Mouse (Mus musculus): ENCODE measurements around the gene Ulk4. TPM values are rescaled to one million over a fixed set of nuclear protein-coding genes. Genes with fewer than 3 reads are reported as not detected.

Gene Ulk4
- polyA plus RNA-seq, 1 experiment: 2.9 TPM

DNA sequence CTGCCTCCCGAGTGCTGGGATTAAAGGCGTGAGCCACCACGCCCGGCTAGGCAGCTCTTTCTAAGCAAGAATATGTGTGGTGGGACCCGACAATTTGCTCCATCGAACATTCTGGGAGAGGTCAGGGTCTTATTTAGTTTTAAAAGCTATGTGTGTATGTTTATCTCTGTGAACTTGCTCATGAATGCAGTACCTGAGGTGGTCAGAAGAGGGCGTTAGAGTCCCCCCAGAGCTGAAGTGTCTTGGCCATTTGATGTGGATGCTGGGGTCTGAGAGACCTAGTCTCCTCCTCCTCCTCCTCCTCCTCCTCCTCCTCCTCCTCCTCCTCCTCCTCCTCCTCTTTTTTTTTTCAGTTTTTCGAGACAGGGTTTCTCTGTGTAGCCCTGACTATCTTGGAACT lies 25.5 kb upstream of the Ulk4 start:
- Histone ChIP-seq H3K27me3 (ENCODE audit: control insufficient read depth, insufficient read depth, low read length) (no peaks in the 10 kb centered on the region), H3K27ac (ENCODE audit: control insufficient read depth, insufficient read depth, low read length) (no peak overlapping the region), H3K36me3 (ENCODE audit: control insufficient read depth, insufficient read depth, low read length) (no peaks in the 10 kb centered on the region), H3K4me3 (ENCODE audit: control insufficient read depth, insufficient read depth, low read length) (no peak overlapping the region), H3K4me1 (replicated peaks; ENCODE audit: control insufficient read depth, insufficient read depth, low read length) (peaks cover 30% of the 10 kb centered on the region)
- peak; percentile 40 for DNase-seq
- 89% methylated on average over 7 of the region's 8 CpGs for WGBS
- TF ChIP-seq POLR2A (IDR thresholded peaks at IDR 0.05; ENCODE audit: control insufficient read depth, extremely low read depth, insufficient read depth, low read length, poor library complexity) (no peak), CTCF (IDR thresholded peaks at IDR 0.05; ENCODE audit: borderline replicate concordance, control insufficient read depth, extremely low read depth, insufficient read depth, low read length, poor library complexity) (no peak)

DNA sequence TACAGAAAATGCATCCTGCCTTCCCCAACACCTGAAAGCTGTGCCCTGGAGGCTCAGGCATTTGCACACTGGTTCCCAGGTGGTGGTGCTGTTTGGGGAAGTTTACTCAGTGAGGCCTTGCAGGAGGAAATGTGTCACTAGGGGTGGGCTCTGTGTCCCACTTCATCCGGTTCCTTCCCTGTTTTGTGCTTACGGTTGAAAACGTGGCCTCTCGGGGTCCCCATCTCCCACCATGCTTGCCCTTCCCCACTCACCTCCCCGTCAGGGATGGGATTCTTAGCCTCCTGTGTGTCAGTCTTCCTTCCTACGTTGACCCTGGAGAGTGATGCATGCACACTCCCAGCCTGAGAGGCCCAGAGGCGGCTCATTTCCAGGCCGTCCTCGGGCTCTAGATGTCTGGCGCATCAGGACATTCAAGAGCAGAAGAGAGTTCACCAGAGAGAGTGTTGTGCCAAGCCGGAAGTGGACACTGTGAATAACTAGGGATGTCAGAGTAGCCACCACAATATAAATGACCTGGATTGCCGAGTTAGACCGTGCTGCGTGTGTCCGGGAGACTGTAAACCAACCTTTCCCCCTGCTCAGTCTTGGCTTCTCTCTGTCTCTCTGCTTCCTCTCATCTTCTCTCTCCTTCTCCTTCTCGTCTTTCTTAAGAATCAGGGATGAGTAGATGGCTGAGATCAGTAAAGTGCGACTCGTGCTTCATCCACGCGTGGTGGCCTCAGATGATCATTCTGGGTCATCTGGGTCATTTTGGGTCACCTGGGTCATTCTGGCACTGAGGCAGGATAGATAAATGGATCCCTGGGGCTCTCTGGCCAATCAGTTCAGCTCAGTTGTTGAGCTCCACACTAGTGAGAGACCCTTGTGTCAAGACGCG lies 24.3 kb upstream of the Ulk4 start:
- DNase-seq: peak; percentile 60
- Histone ChIP-seq H3K36me3 (ENCODE audit: control insufficient read depth, insufficient read depth, low read length) (no peaks in the 10 kb centered on the region), H3K4me3 (ENCODE audit: control insufficient read depth, insufficient read depth, low read length) (peak overlapping the region; percentile 22; the same call in 1 of the 2 replicates), H3K4me1 (replicated peaks; ENCODE audit: control insufficient read depth, insufficient read depth, low read length) (peaks cover 34% of the 10 kb centered on the region), H3K27ac (ENCODE audit: control insufficient read depth, insufficient read depth, low read length) (peak overlapping the region; percentile 53), H3K27me3 (ENCODE audit: control insufficient read depth, insufficient read depth, low read length) (no peaks in the 10 kb centered on the region)
- 66% methylated on average over 22 of the region's 22 CpGs for WGBS
- TF ChIP-seq POLR2A (IDR thresholded peaks at IDR 0.05; ENCODE audit: control insufficient read depth, extremely low read depth, insufficient read depth, low read length, poor library complexity): no peak
- 0 out of 2 replicates have a peak, but pooled peaks have one; percentile 17 for TF ChIP-seq CTCF (IDR thresholded peaks at IDR 0.05; ENCODE audit: borderline replicate concordance, control insufficient read depth, extremely low read depth, insufficient read depth, low read length, poor library complexity)

DNA sequence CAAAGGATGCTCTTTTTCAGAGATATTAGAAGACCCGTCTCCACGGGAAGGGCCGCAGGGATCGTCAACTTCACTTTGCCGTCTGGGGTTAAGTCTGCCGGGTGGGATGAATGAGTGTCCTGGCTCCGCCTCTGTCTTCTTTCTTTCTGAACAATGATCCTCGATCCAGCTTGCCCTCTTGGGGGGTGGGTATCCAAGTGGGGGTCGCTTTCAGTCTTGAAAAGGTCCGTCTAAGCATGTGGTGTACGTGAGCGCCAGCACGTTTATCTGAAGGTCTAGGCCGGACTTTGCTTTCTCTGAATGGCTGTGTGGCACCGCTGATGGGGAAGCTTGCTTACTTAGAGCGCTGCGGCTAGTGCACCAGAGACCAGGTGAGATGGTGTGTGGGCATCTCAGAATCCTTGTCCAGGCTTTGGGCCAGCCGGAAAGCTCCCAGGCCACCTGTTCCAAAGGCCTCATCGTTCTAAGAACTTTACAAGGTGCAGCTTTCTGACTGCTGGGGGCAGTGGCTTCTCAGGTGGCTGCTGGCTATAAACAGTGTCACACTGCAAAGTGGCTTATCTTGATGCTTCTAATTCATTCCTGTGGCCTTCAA lies 23.1 kb upstream of the Ulk4 start:
- no peaks in the 10 kb centered on the region for H3K27me3 ChIP-seq (ENCODE audit: control insufficient read depth, insufficient read depth, low read length)
- H3K36me3 ChIP-seq (ENCODE audit: control insufficient read depth, insufficient read depth, low read length): no peaks in the 10 kb centered on the region
- no peak overlapping the region for H3K4me3 ChIP-seq (ENCODE audit: control insufficient read depth, insufficient read depth, low read length)
- H3K27ac ChIP-seq (ENCODE audit: control insufficient read depth, insufficient read depth, low read length): peak overlapping the region; percentile 35; the same call in 1 of the 2 replicates
- WGBS: 90% methylated on average over 19 of the region's 19 CpGs
- no peak for DNase-seq
- peaks cover 34% of the 10 kb centered on the region for H3K4me1 ChIP-seq (replicated peaks; ENCODE audit: control insufficient read depth, insufficient read depth, low read length)
- TF ChIP-seq POLR2A (IDR thresholded peaks at IDR 0.05; ENCODE audit: control insufficient read depth, extremely low read depth, insufficient read depth, low read length, poor library complexity) (no peak), CTCF (IDR thresholded peaks at IDR 0.05; ENCODE audit: borderline replicate concordance, control insufficient read depth, extremely low read depth, insufficient read depth, low read length, poor library complexity) (no peak)

DNA sequence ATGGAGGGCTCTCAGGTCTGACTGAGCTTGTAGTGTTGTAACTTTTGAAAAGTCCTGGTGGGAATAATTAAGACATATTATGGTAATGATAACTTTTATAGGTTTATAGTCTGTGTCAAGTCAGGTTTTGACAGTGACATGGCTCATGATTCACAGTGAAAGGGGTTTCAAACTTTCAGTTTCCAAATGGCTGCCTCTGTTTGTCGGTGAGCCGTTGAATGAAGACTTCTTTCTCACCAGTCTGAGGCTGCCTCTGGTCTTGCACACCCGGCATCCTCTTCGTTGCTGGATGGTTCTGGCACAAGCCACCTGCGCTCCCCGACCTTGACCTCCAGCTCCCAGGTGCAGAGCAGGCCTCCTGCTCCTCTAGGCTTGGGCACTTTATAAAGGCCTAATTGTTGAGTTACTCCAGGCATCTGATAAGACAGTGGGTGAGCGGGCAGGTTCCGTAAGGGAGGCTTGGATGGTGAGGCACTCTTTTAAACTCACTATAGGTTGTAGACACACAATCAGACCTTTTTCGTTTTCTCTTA lies 22.3 kb upstream of the Ulk4 start:
- peak overlapping the region; percentile 20; the same call in 1 of the 2 replicates for H3K4me3 ChIP-seq (ENCODE audit: control insufficient read depth, insufficient read depth, low read length)
- peaks cover 34% of the 10 kb centered on the region for H3K4me1 ChIP-seq (replicated peaks; ENCODE audit: control insufficient read depth, insufficient read depth, low read length)
- 35% methylated on average over 9 of the region's 9 CpGs for WGBS
- TF ChIP-seq POLR2A (IDR thresholded peaks at IDR 0.05; ENCODE audit: control insufficient read depth, extremely low read depth, insufficient read depth, low read length, poor library complexity) (no peak), CTCF (IDR thresholded peaks at IDR 0.05; ENCODE audit: borderline replicate concordance, control insufficient read depth, extremely low read depth, insufficient read depth, low read length, poor library complexity) (no peak)
- H3K27me3 ChIP-seq (ENCODE audit: control insufficient read depth, insufficient read depth, low read length): no peaks in the 10 kb centered on the region
- peak overlapping the region; percentile 85 for H3K27ac ChIP-seq (ENCODE audit: control insufficient read depth, insufficient read depth, low read length)
- H3K36me3 ChIP-seq (ENCODE audit: control insufficient read depth, insufficient read depth, low read length): no peaks in the 10 kb centered on the region
- peak; percentile 36 for DNase-seq

DNA sequence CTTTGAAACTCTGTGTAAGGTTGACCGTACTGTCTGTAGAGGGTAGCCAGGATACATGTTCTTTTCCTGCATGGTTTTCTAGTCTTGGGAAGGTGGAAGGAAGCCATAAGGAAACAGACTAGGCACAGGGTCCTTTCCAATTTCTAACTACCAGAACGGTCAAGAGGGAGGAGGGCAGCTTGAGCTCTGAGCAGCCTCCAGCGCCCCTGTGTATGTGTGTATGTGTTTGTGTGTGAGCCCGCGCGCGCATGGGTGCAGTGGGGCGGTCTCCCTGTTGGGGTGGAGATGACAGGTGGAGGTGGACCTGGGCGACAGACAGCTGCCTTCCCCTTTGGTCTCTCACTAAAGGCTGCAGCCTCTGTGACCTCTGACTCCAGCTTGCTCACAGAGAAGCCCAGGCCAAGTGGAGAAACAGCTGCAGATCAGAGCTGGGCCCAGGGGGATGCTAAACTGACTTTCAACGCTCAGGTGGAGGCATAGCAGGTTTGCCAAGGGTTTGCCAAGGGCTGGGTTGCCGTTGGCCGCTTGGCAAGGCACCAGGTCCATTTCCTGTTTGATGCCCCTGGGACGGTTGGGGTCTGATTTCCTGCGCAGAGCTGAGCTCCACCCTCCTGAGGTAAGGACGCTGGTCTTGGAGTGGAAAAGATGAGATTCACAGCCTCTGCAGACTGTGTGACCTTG lies 21.6 kb upstream of the Ulk4 start:
- Histone ChIP-seq H3K27ac (ENCODE audit: control insufficient read depth, insufficient read depth, low read length) (peak overlapping the region; percentile 85), H3K4me1 (replicated peaks; ENCODE audit: control insufficient read depth, insufficient read depth, low read length) (peaks cover 34% of the 10 kb centered on the region), H3K36me3 (ENCODE audit: control insufficient read depth, insufficient read depth, low read length) (no peaks in the 10 kb centered on the region), H3K27me3 (ENCODE audit: control insufficient read depth, insufficient read depth, low read length) (no peaks in the 10 kb centered on the region), H3K4me3 (ENCODE audit: control insufficient read depth, insufficient read depth, low read length) (peak overlapping the region; percentile 73)
- WGBS: 1% methylated on average over 15 of the region's 15 CpGs
- DNase-seq: peak; percentile 59
- TF ChIP-seq POLR2A (IDR thresholded peaks at IDR 0.05; ENCODE audit: control insufficient read depth, extremely low read depth, insufficient read depth, low read length, poor library complexity): no peak
- no peak for TF ChIP-seq CTCF (IDR thresholded peaks at IDR 0.05; ENCODE audit: borderline replicate concordance, control insufficient read depth, extremely low read depth, insufficient read depth, low read length, poor library complexity)

DNA sequence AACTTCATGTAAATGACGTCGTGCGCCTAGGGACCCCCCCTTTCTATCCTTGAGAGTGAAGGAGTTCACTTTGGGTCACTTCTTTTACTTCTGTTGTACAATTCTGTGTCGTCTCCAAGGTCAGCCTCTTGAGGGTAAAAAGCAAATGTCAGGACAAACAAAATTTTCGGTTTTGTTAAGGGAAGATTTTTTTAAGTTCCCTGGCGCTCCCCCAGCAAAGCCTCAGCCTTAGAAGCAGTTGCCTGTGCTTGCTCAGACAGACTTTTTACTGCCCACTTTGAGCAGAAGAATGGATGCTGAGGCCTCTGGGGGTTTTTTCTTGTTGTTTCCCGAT lies 21.0 kb upstream of the Ulk4 start:
- H3K4me3 ChIP-seq (ENCODE audit: control insufficient read depth, insufficient read depth, low read length): peak overlapping the region; percentile 73
- WGBS: 0% methylated on average over 7 of the region's 7 CpGs
- TF ChIP-seq CTCF (IDR thresholded peaks at IDR 0.05; ENCODE audit: borderline replicate concordance, control insufficient read depth, extremely low read depth, insufficient read depth, low read length, poor library complexity) (no peak), POLR2A (IDR thresholded peaks at IDR 0.05; ENCODE audit: control insufficient read depth, extremely low read depth, insufficient read depth, low read length, poor library complexity) (no peak)
- H3K27ac ChIP-seq (ENCODE audit: control insufficient read depth, insufficient read depth, low read length): peak overlapping the region; percentile 85
- no peak for DNase-seq
- peaks cover 34% of the 10 kb centered on the region for H3K4me1 ChIP-seq (replicated peaks; ENCODE audit: control insufficient read depth, insufficient read depth, low read length)
- H3K27me3 ChIP-seq (ENCODE audit: control insufficient read depth, insufficient read depth, low read length): no peaks in the 10 kb centered on the region
- no peaks in the 10 kb centered on the region for H3K36me3 ChIP-seq (ENCODE audit: control insufficient read depth, insufficient read depth, low read length)

All from thymus, adult 2 months (tissue).